Mouse (Mus musculus) embryo, embryonic 11.5 days (tissue): ENCODE measurements around the gene Rab42.

ENCODE experiments used
- DNase-seq: peaks from one replicate; pipeline ENCODE4 v3.0.0-alpha.2; 2012; ENCODE audit warnings: low read depth, low spot score

Gene Rab42

GRCm38 (mm10) chr4:132273166-132273565 lies 30.0 kb downstream of the Rab42 start:
- no peak for DNase-seq

DNA sequence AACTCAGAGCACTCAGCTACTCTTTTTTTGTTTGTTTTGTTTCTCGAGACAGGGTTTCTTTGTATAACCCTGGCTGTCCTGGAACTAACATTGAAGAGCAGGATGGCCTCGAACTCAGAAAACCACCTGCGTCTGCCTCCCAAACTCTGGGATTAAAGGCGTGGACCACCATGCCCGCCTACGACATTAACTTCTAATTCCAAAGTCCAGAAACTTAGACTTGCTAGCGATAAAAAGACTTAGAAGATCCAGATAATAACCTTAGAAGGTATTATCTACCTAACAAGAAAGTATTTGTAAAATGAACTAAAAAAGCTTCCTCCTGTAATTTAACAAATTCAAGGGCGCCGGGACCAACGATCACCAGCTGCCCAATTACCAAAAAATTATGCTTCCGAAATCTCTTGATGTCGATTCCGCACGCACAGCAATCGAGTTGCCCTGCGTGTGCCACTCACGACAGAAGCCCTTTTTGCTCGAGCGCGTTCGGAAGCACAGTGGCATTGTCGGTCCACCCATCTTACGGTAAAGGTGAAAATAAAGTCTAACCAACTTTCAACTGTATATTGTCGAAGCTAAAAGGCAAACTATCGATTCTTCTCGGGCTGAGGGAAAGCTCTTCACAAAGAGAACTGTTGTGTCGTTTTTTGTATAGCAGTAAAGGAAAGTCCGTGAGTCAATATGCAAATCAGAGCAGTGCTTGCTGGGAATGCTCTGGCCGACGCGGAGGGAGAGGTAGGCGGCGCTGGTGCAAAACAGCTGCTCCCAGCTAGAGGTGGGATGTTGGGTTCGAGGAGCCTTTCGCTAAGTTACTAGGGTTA lies 33.2 kb downstream of the Rab42 start:
- DNase-seq, result peak; percentile 89

DNA sequence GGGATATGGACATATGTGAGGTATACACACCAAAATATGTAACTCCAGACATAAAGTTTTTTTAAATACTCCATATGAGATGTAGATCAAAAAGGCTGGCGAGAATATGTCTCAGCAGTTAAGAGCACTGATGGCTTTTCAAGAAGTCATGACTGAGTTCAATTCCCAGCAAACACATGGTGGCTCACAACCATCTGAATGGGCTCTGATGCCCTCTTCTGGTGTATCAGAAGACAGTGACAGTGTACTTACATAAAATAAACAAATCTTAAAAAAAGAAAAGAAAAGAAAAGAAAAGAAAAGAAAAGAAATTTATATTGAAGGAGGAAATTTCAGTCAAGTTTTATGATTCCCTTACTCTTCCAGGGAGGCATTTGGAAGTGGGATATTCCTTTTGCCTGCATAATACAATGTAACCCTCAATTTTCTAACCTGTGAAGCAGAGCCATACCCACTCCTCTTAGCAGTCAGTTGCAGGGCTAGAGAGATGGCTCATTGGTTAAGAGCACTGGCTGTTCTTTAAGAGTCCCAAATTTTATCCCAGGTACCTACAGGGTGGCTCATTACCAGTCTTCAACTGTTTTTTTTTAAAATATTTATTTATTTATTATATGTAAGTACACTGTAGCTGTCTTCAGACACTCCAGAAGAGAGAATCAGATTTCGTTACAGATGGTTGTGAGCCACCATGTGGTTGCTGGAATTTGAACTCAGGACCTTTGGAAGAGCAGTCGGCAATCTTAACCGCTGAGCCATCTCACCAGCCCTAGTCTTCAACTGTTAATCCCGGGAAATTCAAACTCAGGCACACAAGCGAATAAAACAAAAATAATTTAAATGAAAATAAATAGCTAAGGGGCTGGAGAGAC lies 34.1 kb downstream of the Rab42 start:
- no peak for DNase-seq

DNA sequence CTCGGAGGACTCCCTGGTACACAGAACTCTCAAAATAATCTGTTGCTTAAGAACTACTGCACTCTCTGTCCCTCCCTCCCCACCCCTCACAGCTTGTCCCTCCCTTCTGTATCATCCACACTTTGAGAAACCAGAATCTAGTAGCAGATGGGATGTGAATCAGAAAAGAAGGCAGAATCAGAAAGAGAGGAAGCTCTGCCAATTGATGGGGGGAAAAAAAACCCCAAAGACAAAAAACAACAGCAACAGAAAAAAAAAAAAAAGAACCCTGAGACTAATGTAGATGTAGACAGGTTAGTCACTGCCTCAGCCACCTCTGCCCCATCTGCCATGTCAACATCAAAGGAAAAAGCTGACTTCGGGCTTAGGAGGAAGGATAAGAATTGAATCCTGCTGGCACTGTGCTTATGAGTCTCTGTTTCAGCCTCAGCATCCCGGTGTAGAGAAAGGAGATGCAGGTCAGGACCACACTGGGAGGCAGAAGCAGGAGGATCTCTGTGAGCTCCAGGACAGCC lies 36.3 kb downstream of the Rab42 start:
- DNase-seq, result no peak

DNA sequence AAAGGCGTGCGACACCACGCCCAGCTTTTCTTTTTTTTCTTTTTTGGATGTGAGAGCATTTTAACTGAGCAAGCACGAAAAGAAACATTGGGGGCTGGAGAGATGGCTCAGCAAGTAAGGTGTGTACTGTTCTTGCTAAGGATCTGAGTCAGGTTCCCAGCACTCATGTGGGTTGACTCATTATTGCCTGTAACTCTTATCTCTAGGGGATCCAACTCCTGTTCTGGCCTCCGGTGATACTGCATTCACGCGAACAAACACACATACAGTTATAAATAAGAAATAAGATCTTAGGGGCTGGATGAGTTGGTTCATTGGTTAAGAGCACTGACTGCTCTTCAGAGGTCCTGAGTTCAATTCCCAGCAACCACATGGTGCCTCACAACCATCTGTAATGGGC lies 39.9 kb downstream of the Rab42 start:
- DNase-seq, result no peak

DNA sequence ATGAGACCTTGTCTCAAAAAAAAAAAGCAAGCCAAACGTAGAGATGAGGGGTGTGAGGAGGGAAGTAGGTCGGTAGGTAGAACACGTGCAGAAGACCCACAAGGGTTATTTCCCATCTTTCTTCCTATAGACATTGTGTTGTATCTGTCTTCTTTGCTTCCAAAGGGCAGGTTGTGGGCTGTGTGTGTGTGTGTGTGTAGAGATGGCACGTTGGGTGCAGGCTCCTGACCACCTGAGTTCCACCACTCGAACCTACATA lies 40.9 kb downstream of the Rab42 start:
- DNase-seq, result no peak

DNA sequence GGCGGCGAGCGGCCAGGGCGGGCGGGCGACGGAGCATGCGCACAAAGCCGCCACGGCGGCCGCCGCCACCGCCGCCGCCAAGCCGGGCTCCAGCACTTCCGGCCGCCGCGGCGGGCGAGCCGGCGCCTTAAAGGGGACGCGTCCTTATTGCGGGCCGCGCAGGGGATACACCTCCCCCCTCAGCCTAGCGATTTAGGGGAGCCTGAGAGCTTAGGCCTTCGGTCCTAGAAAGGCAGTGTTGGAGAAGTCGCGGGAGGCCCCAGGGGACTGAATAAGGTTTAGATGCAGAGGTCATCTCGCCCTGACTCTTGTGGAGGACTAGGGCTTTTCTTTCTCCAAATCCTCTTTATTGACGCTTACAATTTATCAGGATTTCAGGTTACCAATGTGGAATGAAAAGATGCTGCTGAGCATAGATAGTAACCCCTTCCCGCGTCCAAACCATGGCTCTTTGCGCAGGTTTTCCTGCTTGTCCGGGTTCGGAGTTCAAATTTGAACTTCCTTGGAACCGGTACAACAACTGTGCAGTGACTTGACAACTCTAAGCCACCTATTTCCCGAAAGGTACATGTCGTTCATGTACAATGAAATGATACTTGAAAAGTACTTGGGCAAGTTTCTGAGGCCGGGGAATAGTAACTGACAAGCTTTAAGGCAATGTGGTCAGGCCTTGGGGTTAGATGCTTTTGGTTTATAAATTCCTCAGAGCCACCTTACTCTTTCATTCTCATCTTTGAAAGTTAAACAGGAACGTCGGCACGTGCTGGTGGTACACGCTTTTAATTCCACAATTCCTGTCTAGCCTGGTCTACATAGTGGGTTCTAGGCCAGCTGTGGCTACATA lies 41.4 kb downstream of the Rab42 start, which contains the start of gene Gmeb1:
Gene Gmeb1 (minus strand): TSS at position 89 of the 844 bp plus-strand sequence.
- DNase-seq, result no peak

GRCm38 (mm10) chr4:132260404-132261379 lies 42.5 kb downstream of the Rab42 start:
- DNase-seq, result no peak

- DNase-seq, result no peak
Measured at GRCm38 (mm10) chr4:132259248-132259647, 43.9 kb downstream of the Rab42 start.

GRCm38 (mm10) chr4:132256384-132256783 lies 46.8 kb downstream of the Rab42 start:
- no peak for DNase-seq

GRCm38 (mm10) chr4:132254986-132255385 lies 48.2 kb downstream of the Rab42 start:
- no peak for DNase-seq

GRCm38 (mm10) chr4:132253622-132254021 lies 49.6 kb downstream of the Rab42 start:
- DNase-seq, result no peak

DNA sequence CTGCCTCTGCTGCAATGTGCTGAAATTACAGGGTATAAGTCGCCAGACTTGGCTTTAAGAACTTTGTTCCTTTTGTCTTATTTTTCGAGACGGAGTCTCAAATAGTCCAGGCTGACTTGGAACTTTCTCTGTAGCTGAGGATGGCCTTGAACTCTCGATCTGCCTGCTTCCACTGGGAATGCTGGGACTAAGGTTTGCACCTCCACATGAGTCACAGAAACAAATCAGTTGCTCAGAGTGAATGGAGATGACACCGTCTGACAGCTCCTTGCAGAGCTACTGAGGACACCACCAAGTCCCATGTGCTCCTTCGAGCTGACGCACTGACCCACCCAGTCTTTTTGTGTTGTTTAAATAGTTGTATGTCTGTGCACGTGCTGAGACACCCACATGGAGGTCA lies 50.1 kb downstream of the Rab42 start:
- no peak for DNase-seq
